Mouse (Mus musculus): ENCODE results near the gene Paqr4.
"Not testable (repeated sequence)": the region's sequence is repeated elsewhere in the genome, so short reads cannot be mapped to it uniquely, and the experiment has no call there.

The Paqr4 gene

GRCm38 (mm10) chr17:23740598-23741021 is at the start of gene Paqr4:
Gene Paqr4, minus strand, starts transcription at chr17:23740867.
- no peak for DNase-seq (ENCODE audit: low read depth, low spot score)

GRCm38 (mm10) chr17:23789749-23790268 is 49.1 kb upstream of the Paqr4 start:
- DNase-seq (ENCODE audit: low read depth, low spot score): peak; percentile 84

GRCm38 (mm10) chr17:23788973-23789372 is 48.3 kb upstream of the Paqr4 start:
- no peak for DNase-seq (ENCODE audit: low read depth, low spot score)

- DNase-seq (ENCODE audit: low read depth, low spot score): no peak
Measured at GRCm38 (mm10) chr17:23786510-23786931, 45.9 kb upstream of the Paqr4 start.

GRCm38 (mm10) chr17:23785561-23786471 is 45.1 kb upstream of the Paqr4 start, which contains the start of gene Flywch2:
Gene Flywch2, minus strand, starts transcription at chr17:23786081.
- DNase-seq (ENCODE audit: low read depth, low spot score): peak; percentile 92

- DNase-seq (ENCODE audit: low read depth, low spot score): no peak
Measured at GRCm38 (mm10) chr17:23783352-23783751, 42.7 kb upstream of the Paqr4 start.

- DNase-seq (ENCODE audit: low read depth, low spot score): no peak
Measured at GRCm38 (mm10) chr17:23778447-23778846, 37.8 kb upstream of the Paqr4 start.

- no peak for DNase-seq (ENCODE audit: low read depth, low spot score)
Measured at GRCm38 (mm10) chr17:23777141-23777540, 36.5 kb upstream of the Paqr4 start.

- no peak for DNase-seq (ENCODE audit: low read depth, low spot score)
Measured at GRCm38 (mm10) chr17:23776216-23776615, 35.5 kb upstream of the Paqr4 start.

GRCm38 (mm10) chr17:23774090-23774489 is 33.4 kb upstream of the Paqr4 start:
- DNase-seq (ENCODE audit: low read depth, low spot score): peak; percentile 80

- no peak for DNase-seq (ENCODE audit: low read depth, low spot score)
Measured at GRCm38 (mm10) chr17:23773676-23774075, 33.0 kb upstream of the Paqr4 start.

GRCm38 (mm10) chr17:23772219-23772556 is 31.5 kb upstream of the Paqr4 start:
- DNase-seq (ENCODE audit: low read depth, low spot score): not testable (repeated sequence)

- DNase-seq (ENCODE audit: low read depth, low spot score): peak; percentile 99
Measured at GRCm38 (mm10) chr17:23771284-23772218, 30.9 kb upstream of the Paqr4 start, which contains the start of gene Flywch1. Gene Flywch1, minus strand, starts transcription at chr17:23771602.

GRCm38 (mm10) chr17:23770896-23771283 is 30.2 kb upstream of the Paqr4 start:
- DNase-seq (ENCODE audit: low read depth, low spot score): no peak

GRCm38 (mm10) chr17:23770493-23770892 is 29.8 kb upstream of the Paqr4 start:
- DNase-seq (ENCODE audit: low read depth, low spot score): no peak

GRCm38 (mm10) chr17:23762976-23763375 is 22.3 kb upstream of the Paqr4 start:
- DNase-seq (ENCODE audit: low read depth, low spot score): no peak

GRCm38 (mm10) chr17:23761155-23761554 is 20.5 kb upstream of the Paqr4 start:
- no peak for DNase-seq (ENCODE audit: low read depth, low spot score)

- peak; percentile 63 for DNase-seq (ENCODE audit: low read depth, low spot score)
Measured at GRCm38 (mm10) chr17:23760231-23760630, 19.6 kb upstream of the Paqr4 start.

- peak; percentile 87 for DNase-seq (ENCODE audit: low read depth, low spot score)
Measured at GRCm38 (mm10) chr17:23758801-23759200, 18.1 kb upstream of the Paqr4 start.

- DNase-seq (ENCODE audit: low read depth, low spot score): no peak
Measured at GRCm38 (mm10) chr17:23757581-23757980, 16.9 kb upstream of the Paqr4 start.

- DNase-seq (ENCODE audit: low read depth, low spot score): no peak
Measured at GRCm38 (mm10) chr17:23755689-23756088, 15.0 kb upstream of the Paqr4 start.
